Mouse (Mus musculus): ENCODE results near the gene Cyld. TPM values are rescaled to one million over a fixed set of nuclear protein-coding genes. Genes with fewer than 3 reads are reported as not detected.

The Cyld gene
- polyA plus RNA-seq, 1 experiment: 19.4 TPM

DNA sequence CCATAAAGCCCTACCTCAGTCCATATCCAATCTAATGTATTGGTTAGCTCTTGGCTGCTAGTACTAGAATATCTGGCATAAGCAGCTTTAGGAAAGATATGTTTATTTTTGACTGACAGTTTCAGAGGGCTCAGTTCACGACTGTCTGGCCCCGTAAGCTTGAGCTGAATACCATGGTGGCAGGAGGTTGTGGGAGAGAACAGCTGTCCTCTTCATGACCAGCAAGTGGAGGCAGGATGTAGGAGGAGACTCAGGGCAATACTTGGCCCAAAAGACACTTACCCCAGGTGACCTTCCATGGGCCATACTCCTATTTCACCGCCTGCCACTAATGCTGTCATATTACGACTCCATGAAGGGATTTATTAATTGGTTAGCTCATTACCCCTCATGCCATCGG lies 23.0 kb upstream of the Cyld start:
- 96% methylated on average over 5 of the region's 5 CpGs for WGBS
- Histone ChIP-seq H3K27me3 (ENCODE audit: control insufficient read depth, insufficient read depth, low read length) (no peaks in the 10 kb centered on the region), H3K4me1 (replicated peaks; ENCODE audit: control insufficient read depth, insufficient read depth, low read length) (peaks cover 40% of the 10 kb centered on the region), H3K27ac (ENCODE audit: control insufficient read depth, insufficient read depth, low read length) (no peak overlapping the region), H3K4me3 (ENCODE audit: control insufficient read depth, insufficient read depth, low read length) (no peak overlapping the region), H3K36me3 (ENCODE audit: control insufficient read depth, insufficient read depth, low read length) (no peaks in the 10 kb centered on the region)
- TF ChIP-seq POLR2A (IDR thresholded peaks at IDR 0.05; ENCODE audit: control insufficient read depth, extremely low read depth, insufficient read depth, low read length, poor library complexity) (no peak), CTCF (IDR thresholded peaks at IDR 0.05; ENCODE audit: borderline replicate concordance, control insufficient read depth, extremely low read depth, insufficient read depth, low read length, poor library complexity) (no peak)
- no peak for DNase-seq

DNA sequence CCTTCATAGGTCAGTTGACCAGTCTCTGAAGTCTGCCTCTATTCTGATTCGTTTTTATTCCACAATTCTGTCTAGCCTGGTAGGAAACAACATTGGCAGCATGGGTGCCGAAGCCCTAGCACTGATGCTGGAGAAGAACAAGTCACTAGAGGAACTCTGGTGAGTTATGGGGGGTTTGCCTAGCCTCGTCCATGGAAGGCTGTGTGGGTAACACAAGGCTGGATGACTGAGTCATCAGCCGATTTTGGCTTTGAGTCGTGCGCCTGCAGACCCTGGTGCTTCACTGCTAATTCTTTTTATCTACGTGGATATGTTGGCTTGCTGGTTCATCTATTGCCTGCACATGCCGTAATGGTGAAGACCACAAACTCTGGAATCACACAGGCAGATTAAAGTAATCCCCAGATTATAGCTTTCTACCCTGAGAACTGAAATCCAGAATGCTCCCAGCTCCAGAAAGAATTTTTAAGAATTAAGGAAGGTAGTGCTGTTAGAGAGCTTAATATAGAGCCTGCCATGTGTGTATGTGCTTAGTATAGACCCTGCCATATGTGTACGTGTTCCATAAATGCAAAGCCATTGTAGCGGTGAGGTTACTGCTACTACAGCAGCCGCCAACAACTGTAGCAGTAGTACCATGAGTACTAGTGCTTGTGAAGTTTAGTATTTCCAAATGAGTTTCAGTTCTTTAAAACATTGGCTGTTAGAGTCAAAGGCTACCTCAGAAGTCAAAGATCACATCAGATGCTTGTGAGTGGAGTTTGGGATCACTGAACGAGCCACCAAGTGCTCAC lies 21.3 kb upstream of the Cyld start:
- Histone ChIP-seq H3K4me3 (ENCODE audit: control insufficient read depth, insufficient read depth, low read length) (no peak overlapping the region), H3K4me1 (replicated peaks; ENCODE audit: control insufficient read depth, insufficient read depth, low read length) (peaks cover 24% of the 10 kb centered on the region), H3K36me3 (ENCODE audit: control insufficient read depth, insufficient read depth, low read length) (no peaks in the 10 kb centered on the region), H3K27me3 (ENCODE audit: control insufficient read depth, insufficient read depth, low read length) (no peaks in the 10 kb centered on the region), H3K27ac (ENCODE audit: control insufficient read depth, insufficient read depth, low read length) (no peak overlapping the region)
- DNase-seq: no peak
- TF ChIP-seq POLR2A (IDR thresholded peaks at IDR 0.05; ENCODE audit: control insufficient read depth, extremely low read depth, insufficient read depth, low read length, poor library complexity): no peak
- no peak for TF ChIP-seq CTCF (IDR thresholded peaks at IDR 0.05; ENCODE audit: borderline replicate concordance, control insufficient read depth, extremely low read depth, insufficient read depth, low read length, poor library complexity)
- WGBS: 95% methylated on average over 12 of the region's 12 CpGs

DNA sequence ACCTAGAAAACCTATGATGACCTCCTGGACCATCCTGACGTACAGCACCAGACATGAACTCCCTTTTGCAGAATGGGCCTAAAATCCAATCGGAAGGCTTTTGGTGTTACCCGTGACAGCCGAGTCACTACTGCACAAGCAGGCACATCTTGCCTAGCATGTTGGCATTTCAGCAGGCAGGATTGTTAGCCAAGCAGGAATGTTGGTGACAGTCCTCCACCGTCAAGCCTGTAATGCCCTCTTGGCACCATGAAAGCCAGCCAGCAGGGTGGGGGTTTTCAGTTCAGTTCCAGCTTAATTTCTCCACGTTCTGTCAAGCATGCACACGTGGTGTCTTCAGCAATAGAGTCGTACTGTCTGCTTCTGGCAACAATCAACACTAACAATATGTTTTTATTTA lies 19.8 kb upstream of the Cyld start:
- no peaks in the 10 kb centered on the region for H3K27me3 ChIP-seq (ENCODE audit: control insufficient read depth, insufficient read depth, low read length)
- no peak overlapping the region for H3K27ac ChIP-seq (ENCODE audit: control insufficient read depth, insufficient read depth, low read length)
- no peaks in the 10 kb centered on the region for H3K36me3 ChIP-seq (ENCODE audit: control insufficient read depth, insufficient read depth, low read length)
- TF ChIP-seq CTCF (IDR thresholded peaks at IDR 0.05; ENCODE audit: borderline replicate concordance, control insufficient read depth, extremely low read depth, insufficient read depth, low read length, poor library complexity) (no peak), POLR2A (IDR thresholded peaks at IDR 0.05; ENCODE audit: control insufficient read depth, extremely low read depth, insufficient read depth, low read length, poor library complexity) (no peak)
- no peak for DNase-seq
- 95% methylated on average over 8 of the region's 8 CpGs for WGBS
- H3K4me3 ChIP-seq (ENCODE audit: control insufficient read depth, insufficient read depth, low read length): no peak overlapping the region
- peaks cover 11% of the 10 kb centered on the region for H3K4me1 ChIP-seq (replicated peaks; ENCODE audit: control insufficient read depth, insufficient read depth, low read length)

DNA sequence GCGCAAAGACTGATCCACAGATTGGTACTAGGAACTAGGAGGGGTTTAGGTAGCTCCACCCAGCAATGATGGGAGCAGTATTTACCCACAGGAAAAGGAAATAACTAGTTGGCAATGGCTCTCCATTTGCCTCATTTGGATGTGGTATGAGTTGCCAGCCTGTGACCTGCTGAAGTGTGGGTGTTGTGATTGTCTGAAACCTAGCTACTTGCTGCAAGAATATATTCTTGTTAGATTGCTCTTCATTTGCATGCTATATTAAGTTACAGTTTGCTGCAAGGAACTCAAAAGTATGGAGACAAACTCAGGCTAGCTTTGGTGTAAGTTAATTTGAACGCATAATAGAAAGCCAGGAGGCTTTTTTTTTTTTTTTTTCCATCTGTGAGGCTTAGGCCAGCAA lies 16.3 kb upstream of the Cyld start:
- H3K4me1 ChIP-seq (replicated peaks; ENCODE audit: control insufficient read depth, insufficient read depth, low read length): 0 out of 2 replicates have a peak, but pooled peaks cover 3% of the 10 kb centered on the region
- no peak overlapping the region for H3K27ac ChIP-seq (ENCODE audit: control insufficient read depth, insufficient read depth, low read length)
- WGBS: 98% methylated on average over 2 of the region's 2 CpGs
- DNase-seq: no peak
- TF ChIP-seq CTCF (IDR thresholded peaks at IDR 0.05; ENCODE audit: borderline replicate concordance, control insufficient read depth, extremely low read depth, insufficient read depth, low read length, poor library complexity) (no peak), POLR2A (IDR thresholded peaks at IDR 0.05; ENCODE audit: control insufficient read depth, extremely low read depth, insufficient read depth, low read length, poor library complexity) (no peak)
- no peaks in the 10 kb centered on the region for H3K27me3 ChIP-seq (ENCODE audit: control insufficient read depth, insufficient read depth, low read length)
- no peaks in the 10 kb centered on the region for H3K36me3 ChIP-seq (ENCODE audit: control insufficient read depth, insufficient read depth, low read length)
- no peak overlapping the region for H3K4me3 ChIP-seq (ENCODE audit: control insufficient read depth, insufficient read depth, low read length)

DNA sequence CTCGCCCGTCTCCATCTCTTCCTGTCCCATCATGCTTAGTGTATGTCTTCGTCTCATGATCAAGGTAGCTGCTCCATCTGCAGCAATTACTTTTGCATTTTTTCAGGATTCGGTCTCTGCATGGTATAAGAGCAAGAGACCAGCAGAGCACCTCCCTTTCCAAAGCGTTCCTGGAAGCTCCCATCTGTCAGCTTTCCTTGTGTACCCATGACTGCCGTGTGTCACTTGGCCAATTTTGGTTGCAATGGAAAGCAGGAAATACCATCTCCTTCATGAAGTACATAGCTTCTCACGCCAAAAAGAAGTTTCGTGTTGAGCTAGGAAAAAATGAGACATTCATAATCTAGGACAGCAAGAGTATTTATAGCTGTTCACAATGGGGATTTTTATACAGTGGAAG lies 15.8 kb upstream of the Cyld start:
- 93% methylated on average over 8 of the region's 8 CpGs for WGBS
- TF ChIP-seq CTCF (IDR thresholded peaks at IDR 0.05; ENCODE audit: borderline replicate concordance, control insufficient read depth, extremely low read depth, insufficient read depth, low read length, poor library complexity) (no peak), POLR2A (IDR thresholded peaks at IDR 0.05; ENCODE audit: control insufficient read depth, extremely low read depth, insufficient read depth, low read length, poor library complexity) (no peak)
- H3K4me1 ChIP-seq (replicated peaks; ENCODE audit: control insufficient read depth, insufficient read depth, low read length): 0 out of 2 replicates have a peak, but pooled peaks cover 5% of the 10 kb centered on the region
- DNase-seq: no peak
- H3K27me3 ChIP-seq (ENCODE audit: control insufficient read depth, insufficient read depth, low read length): no peaks in the 10 kb centered on the region
- H3K4me3 ChIP-seq (ENCODE audit: control insufficient read depth, insufficient read depth, low read length): no peak overlapping the region
- no peaks in the 10 kb centered on the region for H3K36me3 ChIP-seq (ENCODE audit: control insufficient read depth, insufficient read depth, low read length)
- no peak overlapping the region for H3K27ac ChIP-seq (ENCODE audit: control insufficient read depth, insufficient read depth, low read length)

DNA sequence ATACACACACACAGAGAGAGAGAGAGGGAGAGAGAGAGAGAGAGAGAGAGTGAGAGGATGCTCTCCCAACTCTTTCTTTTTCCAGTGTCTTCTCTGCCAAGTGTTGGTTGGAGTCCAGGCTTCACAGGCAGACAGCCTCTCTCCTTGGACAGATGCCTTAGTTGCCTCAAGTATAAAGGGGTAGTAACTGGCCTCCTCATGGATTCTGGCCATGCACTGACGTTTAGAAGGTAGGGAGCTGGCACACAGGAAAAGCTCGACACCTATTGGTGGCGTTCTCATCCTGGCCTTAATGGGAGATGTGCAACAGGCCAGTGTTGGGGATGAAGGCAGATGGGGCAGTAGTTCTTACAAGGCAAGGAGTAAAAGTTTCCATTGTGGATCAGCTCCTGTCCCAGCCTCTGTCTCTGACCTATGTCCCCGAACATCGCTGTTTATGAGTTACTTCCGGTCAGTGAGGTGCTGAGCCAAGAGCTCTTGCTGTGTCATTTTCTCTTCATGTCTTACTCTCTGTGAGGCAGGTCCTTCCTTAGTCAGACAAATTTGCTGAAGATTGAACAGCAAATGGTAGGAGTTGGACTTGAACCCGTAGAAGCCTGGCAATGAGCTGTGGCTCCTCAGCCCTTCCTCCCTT lies 13.1 kb upstream of the Cyld start:
- no peak for TF ChIP-seq POLR2A (IDR thresholded peaks at IDR 0.05; ENCODE audit: control insufficient read depth, extremely low read depth, insufficient read depth, low read length, poor library complexity)
- no peak for TF ChIP-seq CTCF (IDR thresholded peaks at IDR 0.05; ENCODE audit: borderline replicate concordance, control insufficient read depth, extremely low read depth, insufficient read depth, low read length, poor library complexity)
- Histone ChIP-seq H3K36me3 (ENCODE audit: control insufficient read depth, insufficient read depth, low read length) (no peaks in the 10 kb centered on the region), H3K4me1 (replicated peaks; ENCODE audit: control insufficient read depth, insufficient read depth, low read length) (peaks cover 4% of the 10 kb centered on the region), H3K27me3 (ENCODE audit: control insufficient read depth, insufficient read depth, low read length) (no peaks in the 10 kb centered on the region), H3K4me3 (ENCODE audit: control insufficient read depth, insufficient read depth, low read length) (no peak overlapping the region), H3K27ac (ENCODE audit: control insufficient read depth, insufficient read depth, low read length) (no peak overlapping the region)
- no peak for DNase-seq
- WGBS: 96% methylated on average over 7 of the region's 7 CpGs

Measured in thymus, adult 2 months (tissue).